Mouse (Mus musculus) MEL (cell line): ENCODE results near the gene Keap1. TPM values are rescaled to one million over a fixed set of nuclear protein-coding genes. Genes with fewer than 3 reads are reported as not detected.

ENCODE experiments used
- DNase-seq: peaks from one replicate; pipeline ENCODE4 v3.0.0; 2011; ENCODE audit warnings: low read depth, low spot score
- H3K27ac ChIP-seq: 2 replicates; pipeline ENCODE4 v1.5.1; 2012; ENCODE audit warnings: low read depth, mild to moderate bottlenecking, control low read depth, low read length, moderate library complexity; ENCODE audit not compliant: control insufficient read depth
- H3K27me3 ChIP-seq, 2 experiments: fragments of 150-350 bp in 1 of 2; sonication (generic) in 1 of 2; 2 replicates each; pipeline ENCODE4 v1.6.1; 2012; ENCODE audit warnings: low read length in 2 of 2, mild to moderate bottlenecking in 2 of 2, improper control_type of control experiment in 1 of 2, moderate library complexity in 1 of 2; ENCODE audit not compliant: insufficient read depth in 2 of 2, control insufficient read depth in 1 of 2
- H3K36me3 ChIP-seq, 2 experiments: 2 replicates each; pipeline ENCODE4 v1.6.1; 2012 to 2014; ENCODE audit warnings: low read length in 2 of 2, improper control_type of control experiment in 1 of 2, inconsistent platforms in 1 of 2, mild to moderate bottlenecking in 1 of 2; ENCODE audit not compliant: insufficient read depth in 2 of 2, control insufficient read depth in 1 of 2
- H3K4me1 ChIP-seq, 2 experiments: fragments of 150-350 bp in 1 of 2; sonication (generic) in 1 of 2; 2 replicates each; pipeline ENCODE4 v1.6.1; 2012; ENCODE audit warnings: low read length in 2 of 2, improper control_type of control experiment in 1 of 2, mild to moderate bottlenecking in 1 of 2; ENCODE audit not compliant: insufficient read depth in 2 of 2, control insufficient read depth in 1 of 2
- H3K4me3 ChIP-seq, 2 experiments: fragments of 150-350 bp in 1 of 2; sonication (generic) in 1 of 2; 2 replicates each; pipeline ENCODE4 v1.5.1; 2012; ENCODE audit warnings: low read depth in 2 of 2, low read length in 2 of 2, mild to moderate bottlenecking in 2 of 2, moderate library complexity in 2 of 2, control low read depth in 1 of 2, improper control_type of control experiment in 1 of 2; ENCODE audit not compliant: control insufficient read depth in 1 of 2, insufficient read depth in 1 of 2
- H3K79me2 ChIP-seq: 2 replicates; pipeline ENCODE4 v1.6.1; 2012; ENCODE audit warnings: mild to moderate bottlenecking, low read length, moderate library complexity; ENCODE audit not compliant: control insufficient read depth, poor library complexity, insufficient read depth
- H3K9ac ChIP-seq: 2 replicates; pipeline ENCODE4 v1.6.1; 2012; ENCODE audit warnings: low read depth, mild to moderate bottlenecking, control low read depth, low read length, moderate library complexity; ENCODE audit not compliant: control insufficient read depth, poor library complexity, severe bottlenecking
- H3K9me3 ChIP-seq: fragments of 150-350 bp; sonication (generic); replicated peaks from 2 replicates; pipeline ENCODE4 v1.6.1; 2012; ENCODE audit warnings: mild to moderate bottlenecking, low read length, improper control_type of control experiment, moderate library complexity; ENCODE audit not compliant: insufficient read depth
- BHLHE40 ChIP-seq: IDR thresholded peaks from 2 replicates; pipeline ENCODE4 v1.6.1; 2012; ENCODE audit warnings: low read depth, mild to moderate bottlenecking, inconsistent platforms, low read length, improper control_type of control experiment, borderline replicate concordance
- CHD2 ChIP-seq: IDR thresholded peaks from 2 replicates; pipeline ENCODE4 v1.6.1; 2011; ENCODE audit warnings: low read length, improper control_type of control experiment
- E2F4 ChIP-seq: IDR thresholded peaks from 2 replicates; pipeline ENCODE4 v1.6.1; 2011; ENCODE audit warnings: low read depth, low read length, improper control_type of control experiment, borderline replicate concordance
- EP300 ChIP-seq, 2 experiments: IDR thresholded peaks; 2 replicates each; pipeline ENCODE4 v1.6.1; 2011; ENCODE audit warnings: improper control_type of control experiment in 2 of 2, low read length in 2 of 2, low read depth in 1 of 2, mild to moderate bottlenecking in 1 of 2
- ETS1 ChIP-seq: IDR thresholded peaks from 2 replicates; pipeline ENCODE4 v1.6.1; 2012; ENCODE audit warnings: low read depth, mild to moderate bottlenecking, inconsistent platforms, low read length, improper control_type of control experiment, moderate library complexity
- GATA1 ChIP-seq: IDR thresholded peaks from 2 replicates; pipeline ENCODE4 v1.6.1; 2011; ENCODE audit warnings: low read depth, low read length, improper control_type of control experiment
- HCFC1 ChIP-seq: IDR thresholded peaks from 2 replicates; pipeline ENCODE4 v1.6.1; 2012; ENCODE audit warnings: low read depth, mild to moderate bottlenecking, inconsistent platforms, low read length, improper control_type of control experiment, moderate library complexity
- KAT2A ChIP-seq: conservative IDR thresholded peaks from 2 replicates; pipeline ENCODE4 v1.6.1; 2012; ENCODE audit warnings: low read depth, low read length, improper control_type of control experiment, inconsistent platforms
- MAZ ChIP-seq: IDR thresholded peaks from 2 replicates; pipeline ENCODE4 v1.6.1; 2012; ENCODE audit warnings: low read depth, mild to moderate bottlenecking, inconsistent platforms, low read length, improper control_type of control experiment
- MEF2A ChIP-seq: IDR thresholded peaks from 2 replicates; pipeline ENCODE4 v1.6.1; 2014; ENCODE audit warnings: low read depth, mild to moderate bottlenecking, inconsistent platforms, low read length, improper control_type of control experiment; ENCODE audit not compliant: poor library complexity, insufficient replicate concordance, severe bottlenecking; ENCODE audit errors: extremely low read depth
- MXI1 ChIP-seq: IDR thresholded peaks from 2 replicates; pipeline ENCODE4 v1.6.1; 2011; ENCODE audit warnings: mild to moderate bottlenecking, low read depth, low read length, improper control_type of control experiment
- MYB ChIP-seq: IDR thresholded peaks from 2 replicates; pipeline ENCODE4 v1.6.1; 2011; ENCODE audit warnings: mild to moderate bottlenecking, low read depth, low read length, improper control_type of control experiment
- NELFE ChIP-seq: IDR thresholded peaks from 2 replicates; pipeline ENCODE4 v1.6.1; 2011; ENCODE audit warnings: low read depth, low read length, improper control_type of control experiment
- NRF1 ChIP-seq: IDR thresholded peaks from 2 replicates; pipeline ENCODE4 v1.6.1; 2014; ENCODE audit warnings: low read depth, mild to moderate bottlenecking, inconsistent platforms, low read length, improper control_type of control experiment, moderate library complexity; ENCODE audit not compliant: poor library complexity, insufficient read depth, severe bottlenecking
- POLR2A ChIP-seq, 2 experiments: IDR thresholded peaks; 2 replicates each; pipeline ENCODE4 v1.6.1; 2011 to 2012; ENCODE audit warnings: low read length in 2 of 2, mild to moderate bottlenecking in 2 of 2, control low read depth in 1 of 2, improper control_type of control experiment in 1 of 2, low read depth in 1 of 2, moderate library complexity in 1 of 2; ENCODE audit not compliant: control insufficient read depth in 1 of 2, insufficient read depth in 1 of 2, poor library complexity in 1 of 2
- POLR2AphosphoS2 ChIP-seq: IDR thresholded peaks from 2 replicates; pipeline ENCODE4 v1.6.1; 2011; ENCODE audit warnings: low read length, improper control_type of control experiment
- RAD21 ChIP-seq: IDR thresholded peaks from 2 replicates; pipeline ENCODE4 v1.6.1; 2011; ENCODE audit warnings: mild to moderate bottlenecking, low read depth, low read length, improper control_type of control experiment
- RCOR1 ChIP-seq: IDR thresholded peaks from 2 replicates; pipeline ENCODE4 v1.6.1; 2012; ENCODE audit warnings: low read depth, mild to moderate bottlenecking, inconsistent platforms, low read length, improper control_type of control experiment
- SIN3A ChIP-seq: IDR thresholded peaks from 2 replicates; pipeline ENCODE4 v1.6.1; 2012; ENCODE audit warnings: low read length, improper control_type of control experiment, inconsistent platforms
- SMC3 ChIP-seq: IDR thresholded peaks from 2 replicates; pipeline ENCODE4 v1.6.1; 2011; ENCODE audit warnings: low read depth, low read length, improper control_type of control experiment
- TAL1 ChIP-seq: IDR thresholded peaks from 2 replicates; pipeline ENCODE4 v1.6.1; 2012; ENCODE audit warnings: mild to moderate bottlenecking, inconsistent platforms, low read length, moderate library complexity, mixed read lengths
- ZC3H11A ChIP-seq: IDR thresholded peaks from 2 replicates; pipeline ENCODE4 v1.6.1; 2012; ENCODE audit warnings: low read depth, mild to moderate bottlenecking, inconsistent platforms, low read length, improper control_type of control experiment
- ZKSCAN1 ChIP-seq: IDR thresholded peaks from 2 replicates; pipeline ENCODE4 v1.6.1; 2012; ENCODE audit warnings: low read depth, mild to moderate bottlenecking, inconsistent platforms, low read length, improper control_type of control experiment, moderate library complexity
- ZNF384 ChIP-seq: IDR thresholded peaks from 2 replicates; pipeline ENCODE4 v1.6.1; 2012; ENCODE audit warnings: low read depth, mild to moderate bottlenecking, inconsistent platforms, low read length, improper control_type of control experiment
- polyA plus RNA-seq, 2 experiments: library from polyadenylated mRNA; stranded (reverse) in 1 of 2; unstranded in 1 of 2; fragments of >175 nt in 1 of 2; fragments of >200 nt in 1 of 2; gene quantifications; 2 replicates each; pipeline versions ENCODE4 v1.2.1 to v1.2.4; 2012; ENCODE audit warnings: low replicate concordance in 2 of 2, low read depth in 1 of 2; ENCODE audit not compliant: insufficient read length in 2 of 2, insufficient read depth in 1 of 2, missing spikeins in 1 of 2
- total RNA-seq: library from RNA; depleted of rRNA; stranded (reverse); fragments of 300-350 nt; gene quantifications from 2 replicates; pipeline ENCODE4 v1.2.3, GENCODE M21; 2012

The Keap1 gene
- total and polyA plus RNA-seq, 3 experiments = 67.5 to 174 (median 171) TPM

DNA sequence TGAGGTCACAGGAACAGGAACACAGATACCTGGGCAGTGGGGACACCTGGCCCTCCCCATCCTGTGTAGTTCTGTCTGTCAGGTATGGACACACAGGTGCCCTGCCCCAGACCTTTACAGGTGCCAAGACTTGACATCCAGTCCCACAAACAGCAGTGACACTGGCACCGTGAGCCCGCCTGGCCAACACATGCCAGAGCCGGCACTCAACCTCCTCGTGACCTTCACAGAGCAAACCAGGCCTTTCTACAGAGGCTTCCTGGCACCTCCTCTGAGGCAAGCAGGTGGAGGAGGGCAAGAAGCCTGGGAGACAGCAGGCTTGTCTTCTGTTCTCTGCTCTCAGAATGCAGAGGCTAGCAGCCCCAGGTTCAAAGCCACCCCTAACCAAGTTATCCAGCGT is 53.7 kb downstream of the Keap1 start:
- peaks cover 9% of the 10 kb centered on the region for H3K79me2 ChIP-seq
- no peak overlapping the region for H3K9ac ChIP-seq
- H3K9me3 ChIP-seq = no peaks in the 10 kb centered on the region
- H3K4me3 ChIP-seq = no peak overlapping the region
- peaks cover 0 to 28% of the 10 kb centered on the region in 2 experiments; a peak in 2 of 4 replicates for H3K36me3 ChIP-seq
- peak; percentile 28; the same call in 1 of the 2 replicates for TF ChIP-seq POLR2AphosphoS2
- no peak for TF ChIP-seq NELFE
- TF ChIP-seq E2F4 = no peak
- no peak for TF ChIP-seq HCFC1
- TF ChIP-seq RAD21 = no peak
- no peak for TF ChIP-seq CHD2
- TF ChIP-seq, all 39 proteins: peak for 1
- Histone ChIP-seq H3K4me1 (peaks cover 26 to 36% of the 10 kb centered on the region in 2 experiments), H3K27ac (no peak overlapping the region), H3K27me3 (no peaks in the 10 kb centered on the region)
- DNase-seq = no peak

DNA sequence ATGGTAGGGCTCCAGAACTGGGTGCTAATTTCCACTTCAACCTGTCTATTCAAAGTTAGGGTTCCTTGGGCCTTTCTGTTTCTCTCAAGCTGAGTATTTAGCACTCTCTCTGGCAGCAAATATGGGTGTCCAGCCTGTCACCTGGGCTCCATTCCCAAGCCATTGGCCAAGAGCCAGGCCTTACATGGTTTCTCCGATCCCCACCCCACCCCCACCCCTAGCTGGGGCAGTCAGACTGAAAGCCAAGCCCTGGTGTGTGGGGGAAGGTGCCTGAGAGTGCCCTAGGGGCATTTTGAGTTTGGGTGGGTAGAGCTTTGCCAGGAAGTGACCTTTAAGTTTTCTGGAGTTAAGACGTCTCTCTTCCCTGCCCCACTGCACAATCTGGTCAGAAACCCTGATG is 54.4 kb downstream of the Keap1 start:
- H3K36me3 ChIP-seq = peaks cover 0 to 28% of the 10 kb centered on the region in 2 experiments; a peak in 2 of 4 replicates
- H3K27ac ChIP-seq = no peak overlapping the region
- H3K4me3 ChIP-seq = peak overlapping the region; percentile 65 to 81; a peak in 3 of 4 replicates
- H3K4me1 ChIP-seq = peaks cover 26 to 38% of the 10 kb centered on the region in 2 experiments
- H3K27me3 ChIP-seq = no peaks in the 10 kb centered on the region
- H3K79me2 ChIP-seq = peaks cover 9% of the 10 kb centered on the region
- no peak for DNase-seq
- TF ChIP-seq NRF1 = no peak
- 0 out of 2 replicates have a peak, but pooled peaks have one; percentile 50 for TF ChIP-seq MAZ
- no peak for TF ChIP-seq TAL1
- TF ChIP-seq MYB = no peak
- no peaks in the 10 kb centered on the region for H3K9me3 ChIP-seq
- peak overlapping the region; percentile 73 for H3K9ac ChIP-seq

DNA sequence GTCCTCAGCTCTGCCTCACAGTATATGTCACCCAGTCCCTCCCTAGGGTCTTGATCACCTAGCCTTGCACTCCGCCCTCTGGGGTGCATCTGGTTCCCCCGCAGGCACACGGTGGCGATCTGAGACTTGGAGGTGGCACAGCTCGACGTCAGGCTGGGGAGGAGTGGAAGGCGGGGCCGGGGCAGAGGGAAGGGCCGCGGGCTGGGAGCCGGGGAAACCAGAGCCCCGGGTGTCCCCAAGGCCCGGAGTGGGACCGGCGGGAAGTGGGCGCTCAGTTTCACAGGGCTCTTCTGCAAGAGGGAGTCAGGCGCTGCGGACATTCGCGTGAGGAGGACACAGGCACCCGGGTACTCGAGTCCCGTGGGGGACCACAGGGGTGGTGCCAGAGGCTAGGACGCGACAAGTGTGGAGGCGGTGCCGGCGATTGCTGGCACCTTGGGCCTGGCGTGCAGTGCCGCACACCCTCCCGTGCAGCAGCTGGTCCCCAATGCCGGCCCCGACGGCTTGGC is 55.2 kb downstream of the Keap1 start:
- peak overlapping the region; percentile 73 for H3K9ac ChIP-seq
- TF ChIP-seq EP300 (IDR thresholded peaks at IDR 0.05; ENCODE audit: low read depth in 1 of 2, low read length in 2 of 2) = no peak; a peak in 1 of 4 replicates
- TF ChIP-seq ZNF384 = no peak
- TF ChIP-seq MXI1 = peak; percentile 50
- peak; percentile 40; the same call in 1 of the 2 replicates for TF ChIP-seq ZKSCAN1
- no peak for TF ChIP-seq KAT2A
- TF ChIP-seq MAZ = peak; percentile 84; the same call in 1 of the 2 replicates
- TF ChIP-seq BHLHE40 = 0 out of 2 replicates have a peak, but pooled peaks have one; percentile 34
- peak; percentile 5 for TF ChIP-seq RAD21
- TF ChIP-seq CHD2 = no peak
- TF ChIP-seq TAL1 = no peak
- TF ChIP-seq ETS1 = 0 out of 2 replicates have a peak, but pooled peaks have one; percentile 33
- TF ChIP-seq NRF1 = peak; percentile 22; the same call in 1 of the 2 replicates
- peak; percentile 85 for TF ChIP-seq SIN3A
- peak; percentile 31; the same call in 1 of the 2 replicates for TF ChIP-seq SMC3
- TF ChIP-seq MEF2A = no peak
- TF ChIP-seq RCOR1 = no peak
- TF ChIP-seq GATA1 = no peak
- peak; percentile 46 for TF ChIP-seq HCFC1
- peak; percentile 30; the same call in 1 of the 2 replicates for TF ChIP-seq ZC3H11A
- peak; percentile 59 to 82; a peak in 3 of 4 replicates for TF ChIP-seq POLR2A (IDR thresholded peaks at IDR 0.05; ENCODE audit: control insufficient read depth in 1 of 2, insufficient read depth in 1 of 2, low read depth in 1 of 2, low read length in 2 of 2, poor library complexity in 1 of 2)

More for the DNA sequence above, 55.2 kb downstream of the Keap1 start:
- Histone ChIP-seq H3K4me1 (peaks cover 26 to 38% of the 10 kb centered on the region in 2 experiments), H3K36me3 (peaks cover 0 to 28% of the 10 kb centered on the region in 2 experiments; a peak in 2 of 4 replicates), H3K4me3 (peak overlapping the region; percentile 65 to 81), H3K79me2 (peaks cover 9% of the 10 kb centered on the region), H3K27me3 (no peaks in the 10 kb centered on the region), H3K27ac (peak overlapping the region; percentile 47), H3K9me3 (no peaks in the 10 kb centered on the region)
- peak; percentile 92 for DNase-seq
